Comparison of ENCODE assay signal across 12 mouse cellular contexts in the genomic region with DNA sequence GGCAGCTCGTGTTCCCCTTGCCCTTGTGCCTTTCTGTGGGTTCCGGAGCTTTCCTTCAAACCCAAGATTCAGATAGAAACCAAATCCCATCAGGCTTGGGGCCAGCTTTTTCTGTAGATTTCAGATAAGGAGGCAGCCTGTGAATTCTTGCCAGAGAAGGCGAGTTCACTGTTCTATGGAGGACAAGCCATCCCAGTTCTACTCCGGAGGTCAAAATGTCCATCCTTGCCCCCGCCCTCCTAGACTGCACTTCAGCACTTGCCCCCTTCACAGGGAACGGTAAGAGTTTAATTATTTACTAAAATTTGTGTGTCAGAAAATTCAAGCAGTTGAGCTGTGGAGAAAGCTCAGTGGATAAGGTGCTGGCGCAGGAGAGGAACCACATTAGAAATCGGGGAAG.
DNase-seq lines count a peak whose midpoint lies in the region; ATAC-seq lines count a peak whose summit lies in the region.
"Had no signal": no experiment of that assay in that cellular context is flagged by ENCODE, and none has a peak within 500 bp of the region (broad histone marks: within the 10 kb centered on the region; RNA-seq: fewer than 3 reads in every experiment).

No protein-coding gene starts in this region.

- ATAC-seq in stomach, embryonic 16.5 days (ENCODE audit: insufficient read depth, low FRiP score): no peak; the same call in 1 of the 2 replicates
- ATAC-seq in erythroblast, adult 5-6 weeks (replicated peaks; ENCODE audit: low FRiP score, poor library complexity, severe bottlenecking): no peak

- peaks cover 34% of the 10 kb centered on the region for H3K4me1 ChIP-seq in heart, embryonic 10.5 days
- peaks cover 34% of the 10 kb centered on the region for H3K4me1 ChIP-seq in stomach, embryonic 16.5 days (ENCODE audit: control insufficient read depth, insufficient read depth, low read length)

- H3K36me3 ChIP-seq in heart, embryonic 10.5 days: no peaks in the 10 kb centered on the region
- H3K36me3 ChIP-seq in stomach, embryonic 16.5 days (ENCODE audit: control insufficient read depth, insufficient read depth, low read length): no peaks in the 10 kb centered on the region
- H3K36me3 ChIP-seq: G1E; heart, embryonic 13.5 days; hindbrain, embryonic 15.5 days had no signal

- H3K9ac ChIP-seq in stomach, embryonic 16.5 days (ENCODE audit: low read length): no peak overlapping the region
- H3K9ac ChIP-seq: heart, embryonic 13.5 days; hindbrain, embryonic 15.5 days had no signal

- H3K4me2 ChIP-seq in stomach, embryonic 16.5 days (ENCODE audit: low read depth, low read length): 0 out of 2 replicates have a peak overlapping the region, but pooled peaks have one; percentile 3
- H3K4me2 ChIP-seq: heart, embryonic 13.5 days had no signal

- no peak for DNase-seq in heart, embryonic 10.5 days (ENCODE audit: low spot score)
- DNase-seq in heart, adult 9 months (ENCODE audit: low spot score in 2 of 2): no peak
- DNase-seq in testis, postnatal 14 days (ENCODE audit: low spot score): peak; percentile 38
- DNase-seq in testis, postnatal 10 days (ENCODE audit: low spot score): no peak
- DNase-seq in kidney, postnatal 10 days: peak; percentile 67
- DNase-seq in spleen, adult 12 weeks (ENCODE audit: low spot score): no peak
- DNase-seq: thymus, postnatal 36 days had no signal

- H3K4me3 ChIP-seq in heart, embryonic 10.5 days: no peak overlapping the region
- H3K4me3 ChIP-seq in stomach, embryonic 16.5 days (replicated peaks; ENCODE audit: low read length): no peak overlapping the region
- H3K4me3 ChIP-seq: heart, embryonic 13.5 days; hindbrain, embryonic 15.5 days had no signal

- WGBS in heart, embryonic 10.5 days: 73% methylated on average over 8 of the region's 8 CpGs
- 57% methylated on average over 8 of the region's 8 CpGs for WGBS in stomach, embryonic 16.5 days

- H3K27me3 ChIP-seq in heart, embryonic 10.5 days (ENCODE audit: insufficient read depth, poor library complexity, severe bottlenecking): no peaks in the 10 kb centered on the region
- no peaks in the 10 kb centered on the region for H3K27me3 ChIP-seq in stomach, embryonic 16.5 days (ENCODE audit: control insufficient read depth, insufficient read depth, low read length)
- H3K27me3 ChIP-seq: heart, embryonic 13.5 days had no signal

- 0 out of 2 replicates have a peak overlapping the region, but pooled peaks have one; percentile 26 for H3K27ac ChIP-seq in heart, embryonic 10.5 days
- H3K27ac ChIP-seq in stomach, embryonic 16.5 days (ENCODE audit: low read length): no peak overlapping the region
- H3K27ac ChIP-seq: heart, embryonic 13.5 days; hindbrain, embryonic 15.5 days had no signal

- no peaks in the 10 kb centered on the region for H3K9me3 ChIP-seq in heart, embryonic 10.5 days
- no peaks in the 10 kb centered on the region for H3K9me3 ChIP-seq in stomach, embryonic 16.5 days (replicated peaks; ENCODE audit: control insufficient read depth, low read length)
- H3K9me3 ChIP-seq: heart, embryonic 13.5 days; hindbrain, embryonic 15.5 days had no signal

Comparison
In these comparisons a context has a peak if more than half of its experiments do, and no peak if none do; other contexts are left out.
1. DNase-seq: peak in testis, postnatal 14 days (single experiment) and kidney, postnatal 10 days (single experiment); none in heart, embryonic 10.5 days (single experiment), heart, adult 9 months (0 of 2), testis, postnatal 10 days (single experiment) and spleen, adult 12 weeks (single experiment).